Mouse (Mus musculus) Patski (cell line): Measurements from ENCODE around the gene Ear14. TPM values are rescaled to one million over a fixed set of nuclear protein-coding genes. Genes with fewer than 3 reads are reported as not detected.
"Not testable (repeated sequence)": the region's sequence is repeated elsewhere in the genome, so short reads cannot be mapped to it uniquely, and the experiment has no call there.

Experiments
- ATAC-seq: fragments of 100-300 bp; one replicate; pipeline ENCODE4 v1.8.0; 2021
- CTCF ChIA-PET: fragments of 350-600 bp; sonication (Branson Sonifier 250); formaldehyde crosslinking; loops from one replicate; lab custom pipeline; 2022; ENCODE audit warnings: inconsistent platforms; lab: Charles Lee
- POLR2A ChIA-PET: fragments of 350-600 bp; sonication (Branson Sonifier 250); formaldehyde crosslinking; loops from one replicate; lab custom pipeline; 2022; ENCODE audit warnings: antibody characterized with exemption, inconsistent platforms; lab: Charles Lee
- DNase-seq: peaks from one replicate; pipeline ENCODE4 v3.0.0-alpha.2; 2011; ENCODE audit warnings: low read depth, low spot score
- H3K27me3 ChIP-seq: fragments of 371-371 bp; one replicate; pipeline ENCODE4 v1.5.1; 2021
- CTCF ChIP-seq: fragments of 100-300 bp; IDR thresholded peaks from one replicate; pipeline ENCODE4 v1.5.1; 2021
- in situ Hi-C: fragments of 300-500 bp; cut with MboI; formaldehyde crosslinking; loops from 3 replicates; pipeline ENCODE4 v1.11.1; 2018; ENCODE audit warnings: low pct_unique_long_range_greater_than_20kb, mixed read lengths
- polyA plus RNA-seq: library from polyadenylated mRNA; unstranded; gene quantifications from one replicate; pipeline ENCODE4 v1.2.3, GENCODE M21; 2021

Gene Ear14
- not detected for polyA plus RNA-seq

GRCm38 (mm10) chr14:51203115-51203514 lies at the start of gene Ear14:
Gene Ear14, plus strand, starts transcription at chr14:51203391.
- ATAC-seq (no peak), DNase-seq (no peak)
- no peak for TF ChIP-seq CTCF
- H3K27me3 ChIP-seq = no peaks in the 10 kb centered on the region
- CTCF ChIA-PET = no interaction called here
- POLR2A ChIA-PET = no interaction called here
- in situ Hi-C loops = no loop called here

- in situ Hi-C loops = no loop called here
- no peak for ATAC-seq
- CTCF ChIA-PET = no interaction called here
These were observed 47.0 kb upstream of the Ear14 start for GRCm38 (mm10) chr14:51156056-51156735.

GRCm38 (mm10) chr14:51156736-51157068 lies 46.5 kb upstream of the Ear14 start:
- peaks cover 4% of the 10 kb centered on the region for H3K27me3 ChIP-seq
- DNase-seq (no peak), ATAC-seq (no peak)
- TF ChIP-seq CTCF = no peak
- CTCF ChIA-PET = no interaction called here
- in situ Hi-C loops = no loop called here
- POLR2A ChIA-PET = no interaction called here

More at GRCm38 (mm10) chr14:51156056-51156735, 47.0 kb upstream of the Ear14 start:
- H3K27me3 ChIP-seq = peaks cover 4% of the 10 kb centered on the region
- no peak for DNase-seq
- TF ChIP-seq CTCF = no peak
- POLR2A ChIA-PET = no interaction called here

- peaks cover 4% of the 10 kb centered on the region for H3K27me3 ChIP-seq
- ChIA-PET POLR2A (no interaction called here), CTCF (no interaction called here)
- in situ Hi-C loops = no loop called here
- no peak for TF ChIP-seq CTCF
- ATAC-seq = no peak
- DNase-seq = no peak
These were observed 46.1 kb upstream of the Ear14 start for GRCm38 (mm10) chr14:51157072-51157471.

- CTCF ChIA-PET, POLR2A ChIA-PET, in situ Hi-C loops, DNase-seq, H3K27me3 ChIP-seq, ATAC-seq: not testable (repeated sequence)
These were observed 41.2 kb upstream of the Ear14 start, which contains the start of gene Rnase2b for GRCm38 (mm10) chr14:51161976-51162375. Gene Rnase2b, plus strand, starts transcription at chr14:51162260.

GRCm38 (mm10) chr14:51163323-51163722 lies 39.9 kb upstream of the Ear14 start:
- DNase-seq, POLR2A ChIA-PET, ATAC-seq, in situ Hi-C loops, H3K27me3 ChIP-seq, CTCF ChIA-PET: not testable (repeated sequence)

- in situ Hi-C loops = no loop called here
- ATAC-seq (no peak), DNase-seq (no peak)
- H3K27me3 ChIP-seq = peaks cover 4% of the 10 kb centered on the region
- ChIA-PET POLR2A (no interaction called here), CTCF (no interaction called here)
- TF ChIP-seq CTCF = no peak
These were observed 37.8 kb upstream of the Ear14 start for GRCm38 (mm10) chr14:51165435-51165834.

- ChIA-PET CTCF (no interaction called here), POLR2A (no interaction called here)
- TF ChIP-seq CTCF = no peak
- no peak for ATAC-seq
- in situ Hi-C loops = no loop called here
- peaks cover 4% of the 10 kb centered on the region for H3K27me3 ChIP-seq
- no peak for DNase-seq
These were observed 37.1 kb upstream of the Ear14 start for GRCm38 (mm10) chr14:51166068-51166467.

- ATAC-seq, CTCF ChIA-PET, POLR2A ChIA-PET, H3K27me3 ChIP-seq, DNase-seq: not testable (repeated sequence)
- in situ Hi-C loops = loop anchor here (5.0 kb wide), 1 partner anchor 95 kb away; no protein-coding TSS in a partner anchor
These were observed 30.9 kb upstream of the Ear14 start for GRCm38 (mm10) chr14:51172095-51172865.

GRCm38 (mm10) chr14:51172947-51173346 lies 30.2 kb upstream of the Ear14 start:
- in situ Hi-C loops = loop anchor here (5.0 kb wide), 1 partner anchor 94 kb away; no protein-coding TSS in a partner anchor
- POLR2A ChIA-PET, H3K27me3 ChIP-seq, DNase-seq, ATAC-seq, CTCF ChIA-PET: not testable (repeated sequence)

GRCm38 (mm10) chr14:51173843-51174242 lies 29.3 kb upstream of the Ear14 start:
- no peak for TF ChIP-seq CTCF
- DNase-seq = no peak
- in situ Hi-C loops = loop anchor here (5.0 kb wide), 1 partner anchor 93 kb away; no protein-coding TSS in a partner anchor
- ATAC-seq = no peak
- CTCF ChIA-PET = interaction anchor here (0.7 kb wide), 1 partner anchor 67 kb away, joined by 4 read pairs; no protein-coding TSS in a partner anchor
- peaks cover 4% of the 10 kb centered on the region for H3K27me3 ChIP-seq
- POLR2A ChIA-PET = no interaction called here

GRCm38 (mm10) chr14:51181051-51181450 lies 22.1 kb upstream of the Ear14 start:
- CTCF ChIA-PET, in situ Hi-C loops, DNase-seq, H3K27me3 ChIP-seq, ATAC-seq, POLR2A ChIA-PET: not testable (repeated sequence)
